Mouse (Mus musculus): ENCODE results near the gene Egln2. TPM values are rescaled to one million over a fixed set of nuclear protein-coding genes. Genes with fewer than 3 reads are reported as not detected.

Egln2 gene
- total RNA-seq, 1 experiment from 2014 or later = 83.9 TPM

GRCm38 (mm10) chr7:27177942-27178323, 11.3 kb upstream of the Egln2 start:
- DNase-seq = no peak

DNA sequence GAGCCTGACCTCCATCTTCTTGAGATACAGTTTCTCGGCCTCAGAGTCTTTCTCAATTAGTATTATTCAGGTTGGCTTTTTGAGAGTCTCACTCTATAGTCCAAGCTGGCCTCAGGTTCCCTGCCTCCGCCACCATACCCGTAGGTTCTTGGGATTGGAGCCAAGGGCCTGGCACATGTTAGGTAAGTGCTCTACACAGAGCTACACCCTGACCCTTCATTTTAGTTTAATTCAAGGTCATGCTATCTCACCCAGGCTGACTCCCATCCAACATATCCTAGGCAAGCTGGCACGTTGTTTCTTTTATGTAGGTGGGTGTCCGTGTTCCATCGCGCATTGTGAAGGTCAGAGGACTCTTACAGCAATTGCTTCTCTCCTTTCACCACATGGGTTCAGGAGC, 8.3 kb upstream of the Egln2 start:
- no peak for DNase-seq

DNA sequence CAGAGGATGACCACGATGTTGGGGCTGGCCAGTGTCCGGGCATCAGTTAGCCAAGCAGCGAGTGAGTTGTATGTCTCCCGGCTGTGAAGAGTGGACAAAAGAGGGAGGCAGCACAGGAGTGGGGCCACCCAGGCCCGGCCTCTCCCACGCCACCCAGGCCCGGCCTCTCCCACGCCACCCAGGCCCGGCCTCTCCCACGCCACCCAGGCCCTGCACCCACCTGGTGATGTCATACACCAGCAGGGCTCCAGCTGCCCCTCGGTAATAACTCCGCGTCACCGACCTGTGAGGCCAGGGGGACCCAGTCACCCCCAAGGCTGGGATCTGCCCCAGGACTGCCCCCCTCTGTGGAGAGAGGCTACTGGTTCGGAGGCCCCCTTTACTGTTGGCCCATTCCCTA, 7.9 kb upstream of the Egln2 start:
- no peak for DNase-seq

GRCm38 (mm10) chr7:27170981-27171380, 4.4 kb upstream of the Egln2 start:
- no peak for DNase-seq

DNA sequence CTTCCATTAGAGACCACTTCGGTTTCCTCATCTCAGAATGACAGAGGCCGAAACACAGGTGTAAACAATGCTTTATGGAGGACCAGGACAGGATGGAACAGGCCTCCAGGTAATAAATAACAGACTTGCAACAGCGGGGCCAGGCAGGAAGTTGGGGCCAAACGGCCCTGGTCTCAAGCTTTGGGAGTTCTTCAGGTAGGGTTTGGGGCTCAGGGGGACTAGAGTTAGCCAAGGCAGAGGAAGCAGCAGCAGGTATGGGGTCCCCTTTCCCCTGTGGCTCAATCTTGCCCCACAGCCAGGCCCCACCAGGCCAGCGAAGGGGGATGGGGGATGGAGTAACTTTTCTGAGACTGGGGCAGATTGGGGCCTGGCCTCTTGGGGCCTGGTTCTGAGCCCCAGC, 1.8 kb upstream of the Egln2 start:
- DNase-seq = no peak

DNA sequence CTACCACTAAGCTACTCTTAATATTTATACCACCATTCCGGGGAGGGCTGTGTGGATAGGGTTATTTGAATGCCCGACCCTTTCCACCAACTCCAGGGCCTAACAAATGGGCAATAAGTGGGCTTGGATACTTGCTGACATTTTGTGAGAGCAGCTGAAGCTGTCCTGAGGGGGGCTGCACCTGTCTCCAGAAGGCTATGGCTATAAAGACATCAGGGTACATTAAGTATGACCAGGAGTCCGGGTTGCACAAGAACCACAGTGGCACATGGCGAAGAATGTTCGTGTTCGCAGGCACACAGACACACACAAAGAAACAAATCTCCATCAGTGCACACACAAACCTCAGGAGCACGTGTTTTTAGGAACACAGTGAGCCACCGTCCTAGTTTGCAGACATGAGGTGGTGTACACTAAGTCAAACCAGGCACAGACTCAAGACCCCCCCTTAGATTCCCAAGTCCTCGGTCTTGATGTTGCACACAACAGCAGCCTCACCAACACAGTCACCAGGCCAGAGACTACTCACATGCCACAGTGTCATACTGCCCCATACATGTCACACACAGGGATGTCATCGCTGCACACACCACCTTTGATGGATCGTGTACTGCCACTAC, 983 bp upstream of the Egln2 start:
- no peak for DNase-seq

DNA sequence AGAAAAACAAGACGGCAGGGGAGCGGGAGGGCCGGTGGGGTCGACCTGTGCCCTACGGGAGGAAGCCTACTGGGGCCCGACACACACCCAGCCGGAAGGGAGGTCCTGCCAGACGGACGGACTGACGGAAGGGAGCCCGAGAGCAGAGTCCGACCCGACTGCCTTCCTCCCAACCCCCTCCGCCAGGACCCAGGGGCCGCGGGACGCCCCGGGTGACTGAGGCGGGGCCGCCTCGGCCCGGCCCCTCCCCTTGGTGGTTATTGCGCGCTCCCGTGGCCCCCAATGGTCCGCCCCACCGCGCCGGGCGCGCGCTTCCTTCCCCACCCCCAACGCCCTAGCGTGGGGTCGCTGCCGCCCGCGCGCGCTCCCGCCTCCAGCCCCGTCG, 381 bp downstream of the Egln2 start:
- peak; percentile 96 for DNase-seq

- no peak for DNase-seq
These were observed 906 bp downstream of the Egln2 start for GRCm38 (mm10) chr7:27165696-27166095.

DNA sequence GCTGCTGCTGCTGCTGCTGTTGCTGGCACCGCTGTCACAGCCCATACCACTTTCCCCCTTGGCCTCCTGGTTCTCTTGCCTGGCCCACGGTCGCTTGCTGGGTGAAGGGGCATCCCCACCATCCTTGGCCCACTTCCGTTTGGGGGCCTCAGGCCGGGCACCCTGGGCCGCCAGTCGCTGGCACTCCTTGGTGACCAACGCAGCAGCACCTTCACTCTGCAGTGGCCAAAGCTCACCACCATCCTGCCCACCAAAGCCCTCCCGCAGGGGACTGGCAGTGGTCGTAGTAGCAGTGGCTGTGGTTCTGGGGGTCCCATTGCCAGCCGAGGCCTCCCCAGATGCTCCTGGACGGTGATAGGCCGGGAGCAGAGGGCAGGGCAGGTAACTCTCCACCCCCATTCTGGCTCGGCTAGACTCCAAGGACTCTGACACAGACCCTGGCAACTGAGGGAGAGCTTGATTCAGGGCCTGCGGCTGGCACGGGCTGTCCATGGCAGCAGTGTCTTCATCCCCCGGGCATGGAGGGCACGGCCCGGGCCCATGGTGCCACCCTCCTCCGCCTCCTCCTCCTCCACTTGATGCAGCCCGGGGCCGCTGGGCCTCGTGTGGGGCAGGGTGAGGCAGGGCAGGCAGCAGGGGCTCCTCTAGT, 1.5 kb downstream of the Egln2 start:
- DNase-seq = peak; percentile 88

DNA sequence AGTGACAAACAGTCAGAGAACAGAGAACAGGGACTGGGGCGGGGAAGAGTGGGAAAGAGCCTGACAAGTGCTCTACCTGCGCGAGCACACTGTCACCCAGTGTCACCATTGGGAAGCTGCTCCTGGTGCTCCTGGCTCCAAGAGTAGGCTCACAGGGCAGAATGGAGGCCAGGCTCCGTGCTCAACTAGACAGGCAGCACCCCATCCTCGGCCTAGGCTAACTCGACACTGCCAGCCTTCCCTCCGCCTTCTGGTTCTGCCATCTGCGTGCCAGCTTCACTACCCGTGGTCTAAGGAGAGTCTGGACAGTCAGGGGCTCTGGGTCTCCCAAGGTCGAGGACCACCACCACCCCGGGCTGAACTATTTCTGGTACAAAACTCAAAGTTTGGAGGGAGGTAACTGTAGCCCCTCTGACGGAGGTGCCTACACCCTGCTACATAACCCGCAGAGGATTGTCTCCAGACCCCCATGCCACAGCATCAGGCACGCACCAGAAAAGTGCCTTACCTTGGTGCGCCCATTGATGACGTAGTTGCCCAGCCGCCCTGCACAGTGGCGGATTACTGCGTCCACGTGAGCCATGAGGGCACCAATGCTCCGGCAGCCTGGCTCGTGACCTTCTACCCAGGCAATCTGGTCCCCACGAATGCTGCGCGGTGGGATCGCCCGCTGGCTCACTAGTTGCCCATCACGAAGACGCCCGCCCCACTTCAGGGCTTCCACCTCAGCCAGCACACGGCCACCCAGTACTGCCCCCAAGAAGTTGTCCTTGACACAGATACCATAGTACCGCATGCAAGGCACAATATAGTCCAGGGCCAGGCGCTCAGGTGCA, 2.3 kb downstream of the Egln2 start:
- DNase-seq = peak; percentile 80

DNA sequence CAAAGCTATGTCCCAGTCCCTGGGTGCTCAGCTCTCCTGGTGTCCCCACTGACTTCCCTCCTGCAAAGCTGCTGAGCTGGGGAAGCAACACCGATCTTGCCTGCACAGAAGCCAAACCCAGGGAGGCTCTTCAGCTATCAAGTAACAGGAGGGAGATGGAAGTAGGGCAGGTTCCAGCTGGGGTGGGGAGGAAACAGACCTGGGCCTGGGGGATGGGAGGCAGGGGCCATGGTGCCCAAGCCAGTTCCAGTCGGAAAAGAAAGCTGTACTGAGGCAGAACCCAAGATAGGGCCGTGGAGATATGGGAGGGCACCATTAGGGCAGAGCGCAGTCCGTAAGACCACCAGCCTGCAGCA, 3.2 kb downstream of the Egln2 start:
- DNase-seq = no peak

- no peak for DNase-seq
These were observed 3.7 kb downstream of the Egln2 start for GRCm38 (mm10) chr7:27162780-27163449.

GRCm38 (mm10) chr7:27161744-27162143, 4.9 kb downstream of the Egln2 start:
- peak; percentile 68 for DNase-seq

DNA sequence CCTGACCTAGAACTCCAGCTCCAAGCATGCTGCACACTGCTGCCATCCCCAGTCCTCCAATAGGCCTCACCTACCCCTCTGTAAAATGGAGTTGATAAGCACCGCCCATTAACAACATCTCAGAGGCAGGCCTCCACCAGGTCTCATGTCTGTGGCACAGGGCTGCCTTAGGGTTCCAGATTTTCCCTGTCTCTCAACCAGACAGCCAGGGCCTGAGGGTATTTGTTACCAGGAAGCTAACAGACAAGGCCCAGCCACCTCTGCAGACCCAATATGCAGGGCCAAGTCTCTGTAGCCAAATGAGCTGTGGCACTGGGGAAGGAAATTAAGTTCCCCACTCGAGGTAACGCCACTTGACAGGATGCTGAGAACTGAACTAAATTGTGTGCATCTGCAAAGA, 5.7 kb downstream of the Egln2 start:
- DNase-seq = no peak

DNA sequence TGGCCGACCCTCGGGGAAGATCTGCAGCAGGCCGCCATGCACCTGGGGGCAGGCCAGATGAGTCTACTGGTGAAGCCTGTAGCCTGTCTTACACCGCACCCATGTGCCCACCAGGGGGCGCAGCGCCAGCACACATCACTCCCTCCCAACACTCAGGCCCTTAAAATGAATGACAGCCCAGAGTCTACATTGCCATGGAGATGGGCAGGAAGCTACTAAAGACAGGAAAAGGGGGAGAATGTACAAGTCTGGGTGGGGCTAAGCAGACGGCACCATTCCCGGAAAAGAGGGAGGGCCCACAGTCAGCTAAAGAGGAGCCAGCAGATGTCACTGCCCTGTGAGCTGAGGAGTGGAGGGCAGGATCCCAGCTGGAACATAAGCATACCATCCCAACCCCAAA, 6.7 kb downstream of the Egln2 start:
- DNase-seq = peak; percentile 94

- peak; percentile 52 for DNase-seq
These were observed 7.3 kb downstream of the Egln2 start for GRCm38 (mm10) chr7:27159256-27159655.

- no peak for DNase-seq
These were observed 8.4 kb downstream of the Egln2 start for GRCm38 (mm10) chr7:27158171-27158570.

- no peak for DNase-seq
These were observed 10.6 kb downstream of the Egln2 start for GRCm38 (mm10) chr7:27156005-27156404.

GRCm38 (mm10) chr7:27153205-27153764, 13.3 kb downstream of the Egln2 start, which contains the start of gene Cyp2t4:
Gene Cyp2t4, plus strand, starts transcription at chr7:27153714.
- peak; percentile 38 for DNase-seq

- no peak for DNase-seq
These were observed 30.1 kb downstream of the Egln2 start for GRCm38 (mm10) chr7:27136410-27136996.

DNA sequence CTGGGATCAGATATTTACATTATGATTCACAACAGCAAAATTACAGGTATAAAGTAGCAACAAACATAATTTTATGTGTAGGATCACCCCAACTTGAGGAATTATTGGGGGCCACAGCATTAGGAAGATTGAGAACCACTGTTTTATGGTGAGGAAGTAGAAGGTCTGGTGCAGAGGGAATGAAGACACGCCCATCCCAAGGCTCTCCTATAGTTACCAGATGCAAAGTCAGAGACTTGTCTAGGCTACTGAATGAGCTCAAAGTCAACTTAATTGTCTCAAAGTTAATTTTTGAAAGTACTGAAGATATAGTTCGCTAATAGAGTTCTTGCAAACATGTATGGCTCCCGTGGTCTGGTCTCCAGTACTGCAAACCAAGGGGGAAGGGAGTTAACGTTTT, 32.8 kb downstream of the Egln2 start:
- no peak for DNase-seq

- peak; percentile 57 for DNase-seq
These were observed 33.4 kb downstream of the Egln2 start for GRCm38 (mm10) chr7:27133156-27133555.

Data from adrenal gland, postnatal 14 days (tissue).